Mouse (Mus musculus) ES-Bruce4 (cell line): ENCODE measurements around the gene Tmem41b.
"Not testable (repeated sequence)": the region's sequence is repeated elsewhere in the genome, so short reads cannot be mapped to it uniquely, and the experiment has no call there.

ENCODE experiments used
- CTCF ChIP-seq: IDR thresholded peaks from one replicate; pipeline ENCODE4 v1.8.1; 2011; ENCODE audit warnings: low read depth, low read length
- POLR2A ChIP-seq: IDR thresholded peaks from one replicate; pipeline ENCODE4 v1.8.1; 2011; ENCODE audit warnings: low read length; ENCODE audit not compliant: insufficient read depth

DNA sequence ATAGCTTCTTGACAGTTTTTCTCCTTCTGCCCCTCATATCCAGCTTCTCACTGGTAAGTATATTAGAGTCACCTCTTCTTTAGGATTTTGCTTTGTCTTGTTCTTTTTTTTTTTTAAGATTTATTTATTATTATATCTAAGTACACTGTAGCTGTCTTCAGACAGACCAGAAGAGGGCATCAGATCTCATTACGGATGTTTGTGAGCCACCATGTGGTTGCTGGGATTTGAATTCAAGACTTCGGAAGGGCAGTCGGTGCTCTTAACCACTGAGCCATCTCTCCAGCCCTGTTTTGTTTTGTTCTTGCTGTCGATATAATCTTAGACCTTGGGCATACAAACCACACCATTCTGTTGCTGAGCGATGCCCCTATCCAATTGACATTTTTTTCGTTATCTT lies at the start of gene Tmem41b:
- not testable (repeated sequence) for TF ChIP-seq CTCF, POLR2A
